Mouse (Mus musculus) midbrain, embryonic 16.5 days (tissue): ENCODE measurements around the gene Ndufa4. TPM values are rescaled to one million over a fixed set of nuclear protein-coding genes. Genes with fewer than 3 reads are reported as not detected.

Experiments
- ATAC-seq: fragments of 200-750 bp; cut with Nextera tagmentation; 2 replicates; pipeline ENCODE4 v1.8.0; 2017; ENCODE audit warnings: moderate TSS enrichment
- H3K27ac ChIP-seq: fragments of 300-500 bp; sonication (generic); 2 replicates; pipeline ENCODE4 v1.5.1; 2014; ENCODE audit warnings: mild to moderate bottlenecking, low read length, mixed read lengths
- H3K27me3 ChIP-seq: fragments of 300-500 bp; sonication (generic); 2 replicates; pipeline ENCODE4 v1.6.1; 2014; ENCODE audit warnings: low read depth, low read length, mixed read lengths; ENCODE audit not compliant: control insufficient read depth, insufficient read depth
- H3K36me3 ChIP-seq: fragments of 300-500 bp; sonication (generic); 2 replicates; pipeline ENCODE4 v1.6.1; 2014; ENCODE audit warnings: mild to moderate bottlenecking, low read length, moderate library complexity, mixed read lengths; ENCODE audit not compliant: control insufficient read depth, insufficient read depth
- H3K4me1 ChIP-seq: fragments of 300-500 bp; sonication (generic); 2 replicates; pipeline ENCODE4 v1.6.1; 2014; ENCODE audit warnings: mild to moderate bottlenecking, low read length, mixed read lengths; ENCODE audit not compliant: control insufficient read depth, insufficient read depth
- H3K4me2 ChIP-seq: fragments of 300-500 bp; sonication (generic); 2 replicates; pipeline ENCODE4 v1.6.1; 2014; ENCODE audit warnings: mild to moderate bottlenecking, low read length, mixed read lengths
- H3K4me3 ChIP-seq: fragments of 300-500 bp; sonication (generic); 2 replicates; pipeline ENCODE4 v1.5.1; 2014; ENCODE audit warnings: low read depth, mild to moderate bottlenecking, low read length, moderate library complexity, mixed read lengths
- H3K9ac ChIP-seq: fragments of 300-500 bp; sonication (generic); 2 replicates; pipeline ENCODE4 v1.6.1; 2014; ENCODE audit warnings: low read depth, low read length, mixed read lengths
- H3K9me3 ChIP-seq: fragments of 300-500 bp; sonication (generic); replicated peaks from 2 replicates; pipeline ENCODE4 v1.6.1; 2014; ENCODE audit warnings: mild to moderate bottlenecking, low read length, mixed read lengths; ENCODE audit not compliant: control insufficient read depth, poor library complexity, severe bottlenecking
- WGBS: fragments of 180-500 bp; shearing (Covaris S2); extraction: QIAGEN DNeasy Blood & Tissue Kit; methylation state at CpG from one replicate; pipeline ENCODE4 v1.1.7; 2014; 5-methylcytosine and 5-hydroxymethylcytosine counted together
- polyA plus RNA-seq: library from polyadenylated mRNA; unstranded; fragments of >200 nt; fragmentation: Nextera tagmentation; extraction: Ambion mirVana; gene quantifications from 2 replicates; pipeline ENCODE4 v1.2.1, GENCODE M21; 2015

Gene Ndufa4
- 916 and 1,020 TPM in 2 replicates for polyA plus RNA-seq

DNA sequence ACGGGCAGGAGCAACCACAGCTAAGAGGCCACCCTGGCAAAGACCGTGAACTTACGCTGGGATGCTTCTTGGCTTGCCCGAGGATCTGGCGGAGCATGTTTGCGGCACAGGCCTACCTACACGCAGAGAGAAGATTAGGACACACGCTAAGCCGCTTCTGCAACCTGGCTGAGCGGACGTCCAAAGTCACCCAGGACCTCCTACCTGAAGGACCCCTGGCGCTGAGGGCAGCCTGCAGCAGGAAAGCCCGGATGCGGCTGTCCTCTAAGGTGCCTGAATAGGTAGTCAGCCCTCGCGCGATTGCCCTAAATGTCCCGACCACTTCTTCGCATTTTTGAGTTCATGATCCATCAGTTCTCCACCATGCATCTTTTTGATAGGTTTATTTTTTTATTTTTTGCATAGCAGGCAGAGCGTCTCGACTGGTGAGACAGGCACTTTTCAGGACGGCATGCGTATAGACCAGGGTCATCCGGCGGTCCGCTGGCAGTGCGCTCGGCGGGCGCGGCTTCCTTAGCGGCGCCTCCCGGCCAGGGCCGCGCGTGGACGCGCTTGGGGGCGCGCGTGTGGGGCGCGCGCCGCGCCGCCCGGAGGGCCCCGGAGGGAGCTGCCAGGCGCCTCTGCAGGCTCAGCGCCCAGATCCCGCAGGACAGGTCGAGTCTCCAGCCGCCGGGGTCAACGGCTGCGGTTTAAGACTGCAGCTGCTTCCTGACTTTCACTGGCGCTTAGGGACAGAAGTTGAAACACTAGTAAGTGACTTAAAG lies at the start of gene Ndufa4, which contains the start of gene Phf14:
TSS of gene Ndufa4 (minus strand) at position 229 of the 764 bp plus-strand sequence.
TSS of gene Phf14 (plus strand) at position 541 of the 764 bp plus-strand sequence.
- Histone ChIP-seq H3K27me3 (no peaks in the 10 kb centered on the region), H3K4me3 (peak within 1 kb of the TSS; percentile 86), H3K9me3 (no peaks in the 10 kb centered on the region), H3K27ac (peak within 1 kb of the TSS; percentile 82), H3K4me1 (peaks cover 19% of the 10 kb centered on the region), H3K36me3 (0 out of 2 replicates have a peak, but pooled peaks cover 2% of the 10 kb centered on the region), H3K4me2 (peak within 1 kb of the TSS; percentile 86), H3K9ac (peak within 1 kb of the TSS; percentile 90)
- WGBS: under 1% methylated on average over 59 of the region's 59 CpGs
- peak; percentile 98 for ATAC-seq

- H3K27me3 ChIP-seq: no peaks in the 10 kb centered on the region
- no peak overlapping the region for H3K4me2 ChIP-seq
- H3K9me3 ChIP-seq: no peaks in the 10 kb centered on the region
- no peak for ATAC-seq
- no peak overlapping the region for H3K9ac ChIP-seq
- no peak overlapping the region for H3K4me3 ChIP-seq
- H3K36me3 ChIP-seq: 0 out of 2 replicates have a peak, but pooled peaks cover 2% of the 10 kb centered on the region
- H3K4me1 ChIP-seq: peaks cover 5% of the 10 kb centered on the region; the same call in 1 of the 2 replicates
- no peak overlapping the region for H3K27ac ChIP-seq
- WGBS: 96% methylated on average over 1 of the region's 1 CpGs
These were observed 40.8 kb upstream of the Ndufa4 start for GRCm38 (mm10) chr6:11948100-11948499.

GRCm38 (mm10) chr6:11942089-11942488 lies 34.8 kb upstream of the Ndufa4 start:
- H3K9me3 ChIP-seq: no peaks in the 10 kb centered on the region

GRCm38 (mm10) chr6:11940895-11941294 lies 33.6 kb upstream of the Ndufa4 start:
- Histone ChIP-seq H3K9me3 (no peaks in the 10 kb centered on the region), H3K9ac (no peak overlapping the region), H3K4me3 (no peak overlapping the region), H3K27me3 (no peaks in the 10 kb centered on the region), H3K4me2 (no peak overlapping the region), H3K36me3 (peaks cover 7% of the 10 kb centered on the region), H3K4me1 (no peaks in the 10 kb centered on the region), H3K27ac (no peak overlapping the region)
- no peak for ATAC-seq

More at GRCm38 (mm10) chr6:11942089-11942488, 34.8 kb upstream of the Ndufa4 start:
- Histone ChIP-seq H3K27me3 (no peaks in the 10 kb centered on the region), H3K36me3 (peaks cover 9% of the 10 kb centered on the region), H3K4me3 (no peak overlapping the region), H3K9ac (no peak overlapping the region), H3K27ac (no peak overlapping the region), H3K4me2 (no peak overlapping the region), H3K4me1 (no peaks in the 10 kb centered on the region)
- WGBS: 95% methylated on average over 4 of the region's 4 CpGs
- ATAC-seq: no peak

- Histone ChIP-seq H3K9me3 (no peaks in the 10 kb centered on the region), H3K4me1 (peaks cover 14% of the 10 kb centered on the region), H3K36me3 (peaks cover 5% of the 10 kb centered on the region; the same call in 1 of the 2 replicates), H3K4me3 (no peak overlapping the region), H3K27me3 (no peaks in the 10 kb centered on the region), H3K9ac (no peak overlapping the region), H3K27ac (no peak overlapping the region), H3K4me2 (no peak overlapping the region)
- 92% methylated on average over 7 of the region's 7 CpGs for WGBS
- ATAC-seq: no peak
These were observed 26.1 kb upstream of the Ndufa4 start for GRCm38 (mm10) chr6:11933403-11933802.

- H3K9ac ChIP-seq: peak overlapping the region; percentile 53; the same call in 1 of the 2 replicates
- peaks cover 33% of the 10 kb centered on the region for H3K4me1 ChIP-seq
- peak overlapping the region; percentile 75 for H3K4me2 ChIP-seq
- H3K4me3 ChIP-seq: no peak overlapping the region; the same call in none of the 2 replicates
- no peak overlapping the region for H3K27ac ChIP-seq
- 0 out of 2 replicates have a peak, but pooled peaks cover 4% of the 10 kb centered on the region for H3K9me3 ChIP-seq
- no peak for ATAC-seq
- no peaks in the 10 kb centered on the region for H3K27me3 ChIP-seq
- 0 out of 2 replicates have a peak, but pooled peaks cover 6% of the 10 kb centered on the region for H3K36me3 ChIP-seq
- WGBS: 85% methylated on average over 6 of the region's 6 CpGs
These were observed 20.2 kb upstream of the Ndufa4 start for GRCm38 (mm10) chr6:11927485-11927884.

DNA sequence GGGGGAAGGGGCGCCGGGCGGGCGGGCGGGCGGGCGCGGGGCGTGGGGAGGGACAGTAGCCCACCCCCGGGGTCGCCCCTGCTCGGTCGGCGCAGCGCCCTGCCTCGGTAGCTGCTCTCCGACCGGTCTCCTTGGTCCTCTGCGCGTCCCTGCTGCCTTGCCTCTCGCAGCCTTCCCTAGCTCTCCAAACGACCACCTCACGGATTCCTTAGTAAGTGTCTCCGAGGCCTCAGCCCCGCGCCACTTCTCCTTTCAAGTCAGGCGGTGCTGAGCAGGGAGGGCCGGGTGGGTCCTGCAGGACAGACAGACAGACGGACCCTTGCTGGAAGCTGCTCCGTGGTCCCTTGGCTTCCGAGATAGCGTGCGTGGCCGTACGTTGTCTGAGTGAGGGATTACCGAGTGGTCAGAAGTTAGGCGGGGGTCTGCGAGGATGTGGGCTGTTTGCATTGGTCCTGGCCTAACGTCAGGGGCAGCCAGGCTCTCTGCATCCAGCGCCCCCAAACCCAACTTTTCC lies 18.8 kb upstream of the Ndufa4 start:
- Histone ChIP-seq H3K27ac (peak overlapping the region; percentile 99), H3K27me3 (no peaks in the 10 kb centered on the region), H3K36me3 (0 out of 2 replicates have a peak, but pooled peaks cover 6% of the 10 kb centered on the region), H3K9me3 (0 out of 2 replicates have a peak, but pooled peaks cover 4% of the 10 kb centered on the region), H3K4me2 (peak overlapping the region; percentile 75), H3K4me3 (peak overlapping the region; percentile 82), H3K9ac (peak overlapping the region; percentile 97), H3K4me1 (peaks cover 31% of the 10 kb centered on the region)
- WGBS: 0% methylated on average over 36 of the region's 40 CpGs
- ATAC-seq: peak; percentile 89

GRCm38 (mm10) chr6:11925496-11926041 lies 18.3 kb upstream of the Ndufa4 start:
- Histone ChIP-seq H3K9ac (peak overlapping the region; percentile 97), H3K4me1 (peaks cover 30% of the 10 kb centered on the region), H3K27ac (peak overlapping the region; percentile 99), H3K9me3 (0 out of 2 replicates have a peak, but pooled peaks cover 4% of the 10 kb centered on the region), H3K4me3 (peak overlapping the region; percentile 82), H3K4me2 (peak overlapping the region; percentile 75), H3K36me3 (0 out of 2 replicates have a peak, but pooled peaks cover 6% of the 10 kb centered on the region), H3K27me3 (no peaks in the 10 kb centered on the region)
- peak; percentile 98 for ATAC-seq
- WGBS: 1% methylated on average over 20 of the region's 20 CpGs
